Comparison of ENCODE assay signal across 9 mouse cellular contexts in genomic region chr1:52489538-52490181, GRCm38 (mm10). TPM values are rescaled to one million over a fixed set of nuclear protein-coding genes. Genes with fewer than 3 reads are reported as not detected.
DNase-seq lines count a peak whose midpoint lies in the region; ATAC-seq lines count a peak whose summit lies in the region.
"Had no signal": no experiment of that assay in that cellular context is flagged by ENCODE, and none has a peak within 500 bp of the region (broad histone marks: within the 10 kb centered on the region; RNA-seq: fewer than 3 reads in every experiment).

No protein-coding gene starts in this region.

- H3K27ac ChIP-seq in liver, embryonic 11.5 days (ENCODE audit: low read depth, low read length), result no peak overlapping the region
- no peak overlapping the region for H3K27ac ChIP-seq in kidney, embryonic 16.5 days (ENCODE audit: low read length)
- H3K27ac ChIP-seq: limb, embryonic 15.5 days had no signal

- 71% methylated on average over 7 of the region's 7 CpGs for WGBS in liver, embryonic 11.5 days
- WGBS in kidney, embryonic 16.5 days, result 71% methylated on average over 7 of the region's 7 CpGs

- H3K9ac ChIP-seq in liver, embryonic 11.5 days (ENCODE audit: low read depth, low read length), result no peak overlapping the region
- no peak overlapping the region for H3K9ac ChIP-seq in kidney, embryonic 16.5 days (replicated peaks; ENCODE audit: low read length)
- H3K9ac ChIP-seq: limb, embryonic 15.5 days had no signal

- no peak overlapping the region for H3K4me3 ChIP-seq in liver, embryonic 11.5 days (ENCODE audit: low read depth, low read length)
- no peak overlapping the region for H3K4me3 ChIP-seq in kidney, embryonic 16.5 days (ENCODE audit: low read length)
- H3K4me3 ChIP-seq: limb, embryonic 15.5 days had no signal

- no peak for DNase-seq in liver, embryonic 11.5 days (ENCODE audit: low spot score)
- no peak for DNase-seq in liver
- DNase-seq in T-cell, adult 2 months (ENCODE audit: low spot score), result peak; percentile 46
- peak; percentile 72 for DNase-seq in splenic B cell, adult 2 months (ENCODE audit: low read depth, low spot score)
- DNase-seq in right cerebral cortex, postnatal 10 days (ENCODE audit: low spot score in 2 of 2), result no peak
- no peak for DNase-seq in ovary, postnatal 10 days (ENCODE audit: low spot score)
- no peak for DNase-seq in heart, postnatal 14 days

- no peaks in the 10 kb centered on the region for H3K9me3 ChIP-seq in liver, embryonic 11.5 days (ENCODE audit: control insufficient read depth, low read length)
- H3K9me3 ChIP-seq in kidney, embryonic 16.5 days (ENCODE audit: low read length), result no peaks in the 10 kb centered on the region
- H3K9me3 ChIP-seq: limb, embryonic 15.5 days had no signal

- H3K4me2 ChIP-seq in liver, embryonic 11.5 days, result no peak overlapping the region
- no peak overlapping the region for H3K4me2 ChIP-seq in kidney, embryonic 16.5 days (replicated peaks; ENCODE audit: low read depth, low read length)
- H3K4me2 ChIP-seq: limb, embryonic 15.5 days had no signal

- ATAC-seq in liver, embryonic 11.5 days (replicated peaks; ENCODE audit: low FRiP score), result peak; percentile 26; the same call in 1 of the 2 replicates
- peak; percentile 81 for ATAC-seq in kidney, embryonic 16.5 days (ENCODE audit: low FRiP score, low TSS enrichment)

- H3K27me3 ChIP-seq in liver, embryonic 11.5 days (replicated peaks; ENCODE audit: control insufficient read depth, insufficient read depth, low read length), result no peaks in the 10 kb centered on the region
- H3K27me3 ChIP-seq in kidney, embryonic 16.5 days (ENCODE audit: insufficient read depth, low read length), result no peaks in the 10 kb centered on the region
- no peaks in the 10 kb centered on the region for H3K27me3 ChIP-seq in splenic B cell, adult 2 months (ENCODE audit: control insufficient read depth, insufficient read depth, low read length, poor library complexity, severe bottlenecking)
- H3K27me3 ChIP-seq: limb, embryonic 15.5 days had no signal

- H3K36me3 ChIP-seq in liver, embryonic 11.5 days (ENCODE audit: control insufficient read depth, insufficient read depth, low read length), result 0 out of 2 replicates have a peak, but pooled peaks cover 3% of the 10 kb centered on the region
- H3K36me3 ChIP-seq in kidney, embryonic 16.5 days (ENCODE audit: insufficient read depth, low read length), result peaks cover 11% of the 10 kb centered on the region; the same call in 1 of the 2 replicates
- H3K36me3 ChIP-seq in splenic B cell, adult 2 months (ENCODE audit: control insufficient read depth, insufficient read depth, low read length, poor library complexity, severe bottlenecking), result no peaks in the 10 kb centered on the region; the same call in 1 of the 2 replicates

- intact Hi-C loops in heart, postnatal 14 days (cut with DNase I), result no loop called here

- no peaks in the 10 kb centered on the region; the same call in 1 of the 2 replicates for H3K4me1 ChIP-seq in liver, embryonic 11.5 days (replicated peaks; ENCODE audit: control insufficient read depth, insufficient read depth, low read length)
- H3K4me1 ChIP-seq in kidney, embryonic 16.5 days (ENCODE audit: insufficient read depth, low read length), result no peaks in the 10 kb centered on the region
- H3K4me1 ChIP-seq: limb, embryonic 15.5 days had no signal

RNA-seq across cellular contexts. Expression of gene Nab1, which starts 10.8 kb away (rescaled TPM):
- polyA plus RNA-seq in liver, embryonic 11.5 days (2014; fragmentation: Nextera tagmentation; extraction: Ambion mirVana), result 20.5 and 20.6 TPM in 2 replicates
- 11.1 and 15.7 TPM in 2 replicates for polyA plus RNA-seq in kidney, embryonic 16.5 days (2015; fragmentation: Nextera tagmentation; extraction: Ambion mirVana)
- 10 to 100 TPM; 24.8 to 25.7 TPM for total RNA-seq in heart, postnatal 14 days (2021)

Comparison
In these comparisons a context has a peak if more than half of its experiments do, and no peak if none do; other contexts are left out.
1. DNase-seq: peak in T-cell, adult 2 months (single experiment) and splenic B cell, adult 2 months (single experiment); none in liver, embryonic 11.5 days (single experiment), liver (single experiment), right cerebral cortex, postnatal 10 days (0 of 2), ovary, postnatal 10 days (single experiment) and heart, postnatal 14 days (0 of 2).